Mouse (Mus musculus) kidney, adult 11 months (tissue): ENCODE measurements around the gene Pik3c2g.

Source experiments
- DNase-seq: peaks from one replicate; pipeline ENCODE4 v3.0.0; 2022

Gene Pik3c2g

GRCm38 (mm10) chr6:139842626-139843025 lies 255.6 kb downstream of the Pik3c2g start:
- no peak for DNase-seq

- no peak for DNase-seq
Measured at GRCm38 (mm10) chr6:139843531-139843930, 256.5 kb downstream of the Pik3c2g start.

GRCm38 (mm10) chr6:139846889-139847544 lies 260.0 kb downstream of the Pik3c2g start:
- no peak for DNase-seq

- DNase-seq = no peak
Measured at GRCm38 (mm10) chr6:139849931-139850330, 262.9 kb downstream of the Pik3c2g start.

GRCm38 (mm10) chr6:139851705-139852603 lies 264.9 kb downstream of the Pik3c2g start:
- no peak for DNase-seq

GRCm38 (mm10) chr6:139852836-139853235 lies 265.8 kb downstream of the Pik3c2g start:
- no peak for DNase-seq

- DNase-seq = no peak
Measured at GRCm38 (mm10) chr6:139860141-139860540, 273.1 kb downstream of the Pik3c2g start.

- DNase-seq = no peak
Measured at GRCm38 (mm10) chr6:139861534-139861933, 274.5 kb downstream of the Pik3c2g start.

- no peak for DNase-seq
Measured at GRCm38 (mm10) chr6:139865059-139865673, 278.1 kb downstream of the Pik3c2g start.

- peak; percentile 25 for DNase-seq
Measured at GRCm38 (mm10) chr6:139874418-139875176, 287.6 kb downstream of the Pik3c2g start.

GRCm38 (mm10) chr6:139876691-139877090 lies 289.7 kb downstream of the Pik3c2g start:
- no peak for DNase-seq

- DNase-seq = no peak
Measured at GRCm38 (mm10) chr6:139877476-139878361, 290.7 kb downstream of the Pik3c2g start.

- DNase-seq = no peak
Measured at GRCm38 (mm10) chr6:139878362-139878696, 291.3 kb downstream of the Pik3c2g start.

- no peak for DNase-seq
Measured at GRCm38 (mm10) chr6:139882076-139882475, 295.1 kb downstream of the Pik3c2g start.

GRCm38 (mm10) chr6:139887175-139887574 lies 300.2 kb downstream of the Pik3c2g start:
- no peak for DNase-seq

GRCm38 (mm10) chr6:139895637-139896036 lies 308.6 kb downstream of the Pik3c2g start:
- no peak for DNase-seq

- DNase-seq = no peak
Measured at GRCm38 (mm10) chr6:139899630-139900151, 312.7 kb downstream of the Pik3c2g start.

- DNase-seq = peak; percentile 15
Measured at GRCm38 (mm10) chr6:139901801-139902200, 314.8 kb downstream of the Pik3c2g start.

- DNase-seq = no peak
Measured at GRCm38 (mm10) chr6:139907138-139907537, 320.1 kb downstream of the Pik3c2g start.

GRCm38 (mm10) chr6:139908997-139909669 lies 322.1 kb downstream of the Pik3c2g start:
- DNase-seq = no peak

- no peak for DNase-seq
Measured at GRCm38 (mm10) chr6:139928766-139929165, 341.7 kb downstream of the Pik3c2g start.
